Mouse (Mus musculus) pancreas, adult 10 weeks (tissue): Measurements from ENCODE around the gene Olfr1364. TPM values are rescaled to one million over a fixed set of nuclear protein-coding genes. Genes with fewer than 3 reads are reported as not detected.

Source experiments
- polyA plus RNA-seq: library from polyadenylated mRNA; stranded (reverse); fragments of 350-450 nt; fragmentation: Illumina TruSeq; extraction: RNeasy Lipid Tissue Mini Kit (QIAGEN cat#74804); gene quantifications from one replicate; pipeline ENCODE4 v1.2.3, GENCODE M21; 2015; ENCODE audit warnings: low read depth, low replicate concordance; ENCODE audit not compliant: insufficient read depth

Olfr1364 gene
- polyA plus RNA-seq, result not detected

GRCm38 (mm10) chr13:21581659-21582058, at the start of gene Olfr1364:
Gene Olfr1364 (minus strand): TSS chr13:21581759.

DNA sequence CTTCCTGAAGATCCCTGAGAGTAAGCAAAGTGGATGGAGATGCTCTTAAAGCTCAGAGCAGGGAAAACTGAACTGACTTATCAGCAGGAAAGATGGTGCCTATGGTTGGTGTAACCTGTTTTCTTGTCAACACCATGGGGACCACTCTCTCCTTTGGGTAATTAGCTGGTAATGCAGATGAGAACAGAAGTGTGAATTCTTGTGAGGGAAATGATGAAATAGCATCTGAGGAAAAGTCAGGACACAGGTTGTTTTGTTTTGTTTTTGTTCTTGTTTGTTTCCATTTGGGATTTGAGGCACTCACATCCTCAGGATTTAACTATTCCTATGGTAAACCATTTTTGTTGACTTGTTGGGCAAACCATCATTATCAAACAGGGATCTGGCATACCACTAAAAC, 32.4 kb upstream of the Olfr1364 start, which contains the start of gene Olfr1362:
TSS of gene Olfr1362 (minus strand) at position 101 of the 400 bp plus-strand sequence.

GRCm38 (mm10) chr13:21559793-21560192, 21.8 kb downstream of the Olfr1364 start, which contains the start of gene Olfr1535:
Gene Olfr1535 (minus strand): TSS chr13:21559893.

GRCm38 (mm10) chr13:21542708-21543107, 38.9 kb downstream of the Olfr1364 start, which contains the start of gene Olfr1366:
Gene Olfr1366 (minus strand): TSS chr13:21542808.

GRCm38 (mm10) chr13:21530781-21531201, 50.8 kb downstream of the Olfr1364 start, which contains the start of gene Zkscan8:
Gene Zkscan8 (minus strand): TSS chr13:21531120.

Other genes with a start within 250 kb of the Olfr1364 start
- gene Olfr1367, start 234.8 kb downstream of the Olfr1364 start, polyA plus RNA-seq, result not detected
- gene Zscan12, start 218.9 kb downstream of the Olfr1364 start, polyA plus RNA-seq, result 1.2 TPM
- 19.2 TPM for gene Zkscan3, start 179.0 kb downstream of the Olfr1364 start, polyA plus RNA-seq
- gene Pgbd1, start 140.7 kb downstream of the Olfr1364 start, polyA plus RNA-seq, result 0.50 TPM
- 20.8 TPM for gene Zscan26, start 128.0 kb downstream of the Olfr1364 start, polyA plus RNA-seq
- not detected for gene Nkapl, start 113.2 kb downstream of the Olfr1364 start, polyA plus RNA-seq
- 0.92 TPM for gene Zkscan4, start 102.9 kb downstream of the Olfr1364 start, polyA plus RNA-seq
- not detected for gene Gm10065, start 102.3 kb downstream of the Olfr1364 start, polyA plus RNA-seq
- not detected for gene AK157302, start 86.5 kb downstream of the Olfr1364 start, polyA plus RNA-seq
- not detected for gene Gm11273, start 80.3 kb downstream of the Olfr1364 start, polyA plus RNA-seq
- 2.1 TPM for gene Zkscan8, start 50.6 kb downstream of the Olfr1364 start, polyA plus RNA-seq
- not detected for gene Olfr1366, start 39.0 kb downstream of the Olfr1364 start, polyA plus RNA-seq
- gene Olfr1535, start 21.9 kb downstream of the Olfr1364 start, polyA plus RNA-seq, result not detected
- gene Olfr1362, start 32.3 kb upstream of the Olfr1364 start, polyA plus RNA-seq, result not detected
- not detected for gene Olfr11, start 60.8 kb upstream of the Olfr1364 start, polyA plus RNA-seq
- not detected for gene Olfr1361, start 81.6 kb upstream of the Olfr1364 start, polyA plus RNA-seq
- gene Olfr1360, start 95.6 kb upstream of the Olfr1364 start, polyA plus RNA-seq, result not detected
- not detected for gene Olfr1359, start 116.4 kb upstream of the Olfr1364 start, polyA plus RNA-seq
- gene Hist1h2bl, start 134.4 kb upstream of the Olfr1364 start, polyA plus RNA-seq, result not detected
- not detected for gene Hist1h2ai, start 134.7 kb upstream of the Olfr1364 start, polyA plus RNA-seq
- not detected for gene Hist1h3h, start 135.9 kb upstream of the Olfr1364 start, polyA plus RNA-seq
- gene Hist1h2bm, start 140.3 kb upstream of the Olfr1364 start, polyA plus RNA-seq, result not detected
- not detected for gene Hist1h4j, start 153.3 kb upstream of the Olfr1364 start, polyA plus RNA-seq
- not detected for gene Hist1h4k, start 168.7 kb upstream of the Olfr1364 start, polyA plus RNA-seq
- not detected for gene Hist1h2ak, start 172.1 kb upstream of the Olfr1364 start, polyA plus RNA-seq
- gene Hist1h2bn, start 172.4 kb upstream of the Olfr1364 start, polyA plus RNA-seq, result not detected
- not detected for gene Hist1h1b, start 198.9 kb upstream of the Olfr1364 start, polyA plus RNA-seq
- not detected for gene Hist1h3i, start 201.6 kb upstream of the Olfr1364 start, polyA plus RNA-seq
- gene Hist1h2an, start 205.5 kb upstream of the Olfr1364 start, polyA plus RNA-seq, result not detected
- gene Hist1h2bp, start 205.7 kb upstream of the Olfr1364 start, polyA plus RNA-seq, result not detected
- gene Hist1h2bq, start 228.4 kb upstream of the Olfr1364 start, polyA plus RNA-seq, result not detected
- not detected for gene Hist1h2ao, start 228.7 kb upstream of the Olfr1364 start, polyA plus RNA-seq
- not detected for gene Hist1h4m, start 230.0 kb upstream of the Olfr1364 start, polyA plus RNA-seq